Comparison of ENCODE assay signal across 12 mouse cellular contexts in genomic region chr17:64003444-64003843, GRCm38 (mm10).
A peak's percentile ranks its signal among the peaks of the same experiment; 100 is the strongest.
DNase-seq lines count a peak whose midpoint lies in the region; ATAC-seq and TF ChIP-seq lines count a peak whose summit lies in the region.
"Had no signal": no experiment of that assay in that cellular context is flagged by ENCODE, and none has a peak within 500 bp of the region (broad histone marks: within the 10 kb centered on the region; RNA-seq: fewer than 3 reads in every experiment).

No protein-coding gene starts in this region.

- H3K4me3 ChIP-seq in intestine, embryonic 15.5 days (replicated peaks): no peak overlapping the region
- no peak overlapping the region for H3K4me3 ChIP-seq in intestine, postnatal 0 days (ENCODE audit: low read depth, low read length)
- H3K4me3 ChIP-seq in heart, embryonic 13.5 days: no peak overlapping the region
- no peak overlapping the region for H3K4me3 ChIP-seq in myocyte
- no peak overlapping the region for H3K4me3 ChIP-seq in hindbrain, embryonic 13.5 days
- H3K4me3 ChIP-seq: kidney, embryonic 15.5 days; limb, embryonic 12.5 days had no signal

- no peaks in the 10 kb centered on the region for H3K36me3 ChIP-seq in intestine, embryonic 15.5 days
- H3K36me3 ChIP-seq in intestine, postnatal 0 days (ENCODE audit: control insufficient read depth, insufficient read depth): no peaks in the 10 kb centered on the region
- no peaks in the 10 kb centered on the region for H3K36me3 ChIP-seq in heart, embryonic 13.5 days
- peaks cover 4% of the 10 kb centered on the region for H3K36me3 ChIP-seq in myocyte (ENCODE audit: control insufficient read depth, insufficient read depth)
- no peaks in the 10 kb centered on the region for H3K36me3 ChIP-seq in hindbrain, embryonic 13.5 days
- H3K36me3 ChIP-seq: limb, embryonic 12.5 days had no signal

- no peak for TF ChIP-seq CTCF in intestine, postnatal 0 days (IDR thresholded peaks at IDR 0.05; ENCODE audit: low read depth)

- peak; percentile 61 for ATAC-seq in intestine, embryonic 15.5 days
- ATAC-seq in intestine, postnatal 0 days: no peak
- ATAC-seq in heart, embryonic 13.5 days (ENCODE audit: extremely low read depth, insufficient number of reproducible peaks, low FRiP score, low TSS enrichment): no peak
- no peak for ATAC-seq in hindbrain, embryonic 13.5 days (ENCODE audit: low FRiP score)

- no peak overlapping the region for H3K9ac ChIP-seq in intestine, embryonic 15.5 days
- H3K9ac ChIP-seq in intestine, postnatal 0 days (ENCODE audit: low read depth, low read length): no peak overlapping the region
- no peak overlapping the region for H3K9ac ChIP-seq in heart, embryonic 13.5 days
- no peak overlapping the region for H3K9ac ChIP-seq in hindbrain, embryonic 13.5 days
- H3K9ac ChIP-seq: kidney, embryonic 15.5 days; limb, embryonic 12.5 days had no signal

- peak; percentile 34 for DNase-seq in ZHBTc4 (ENCODE audit: low read depth, low spot score)
- DNase-seq in kidney, adult 9 months: no peak
- no peak for DNase-seq in right cerebral cortex, postnatal 25 days
- DNase-seq: cerebellum, adult 11-12 months had no signal

- H3K4me1 ChIP-seq in intestine, embryonic 15.5 days (replicated peaks): no peaks in the 10 kb centered on the region
- no peaks in the 10 kb centered on the region for H3K4me1 ChIP-seq in intestine, postnatal 0 days (replicated peaks; ENCODE audit: control insufficient read depth, insufficient read depth, low read length)
- peaks cover 10% of the 10 kb centered on the region for H3K4me1 ChIP-seq in heart, embryonic 13.5 days
- H3K4me1 ChIP-seq in hindbrain, embryonic 13.5 days (replicated peaks): no peaks in the 10 kb centered on the region
- H3K4me1 ChIP-seq: kidney, embryonic 15.5 days had no signal

- WGBS in intestine, embryonic 15.5 days: 67% methylated on average over 13 of the region's 13 CpGs
- WGBS in intestine, postnatal 0 days: 73% methylated on average over 13 of the region's 13 CpGs
- 37% methylated on average over 13 of the region's 13 CpGs for WGBS in heart, embryonic 13.5 days
- 78% methylated on average over 13 of the region's 13 CpGs for WGBS in hindbrain, embryonic 13.5 days

- no peaks in the 10 kb centered on the region for H3K9me3 ChIP-seq in intestine, embryonic 15.5 days
- no peaks in the 10 kb centered on the region for H3K9me3 ChIP-seq in intestine, postnatal 0 days (ENCODE audit: control insufficient read depth)
- H3K9me3 ChIP-seq in heart, embryonic 13.5 days: no peaks in the 10 kb centered on the region
- no peaks in the 10 kb centered on the region for H3K9me3 ChIP-seq in hindbrain, embryonic 13.5 days
- H3K9me3 ChIP-seq: G1E; kidney, embryonic 15.5 days; limb, embryonic 12.5 days had no signal

- TF ChIP-seq POLR2A in myocyte (IDR thresholded peaks at IDR 0.05; ENCODE audit: insufficient read length, low read depth): no peak

- no peak overlapping the region for H3ac ChIP-seq in myocyte (ENCODE audit: control insufficient read depth, insufficient read length)

- H3K4me2 ChIP-seq in intestine, embryonic 15.5 days (replicated peaks): no peak overlapping the region
- no peak overlapping the region for H3K4me2 ChIP-seq in intestine, postnatal 0 days (replicated peaks; ENCODE audit: low read depth)
- 0 out of 2 replicates have a peak overlapping the region, but pooled peaks have one; percentile 11 for H3K4me2 ChIP-seq in heart, embryonic 13.5 days
- H3K4me2 ChIP-seq in myocyte (ENCODE audit: low read depth): peak overlapping the region; percentile 60
- no peak overlapping the region for H3K4me2 ChIP-seq in hindbrain, embryonic 13.5 days
- H3K4me2 ChIP-seq: kidney, embryonic 15.5 days; limb, embryonic 12.5 days had no signal

- no peak overlapping the region for H3K27ac ChIP-seq in intestine, embryonic 15.5 days
- H3K27ac ChIP-seq in intestine, postnatal 0 days (ENCODE audit: low read depth, low read length): no peak overlapping the region
- H3K27ac ChIP-seq in heart, embryonic 13.5 days (replicated peaks): no peak overlapping the region; the same call in 1 of the 2 replicates
- H3K27ac ChIP-seq in hindbrain, embryonic 13.5 days: no peak overlapping the region
- H3K27ac ChIP-seq: kidney, embryonic 15.5 days; limb, embryonic 12.5 days had no signal

- H3K79me2 ChIP-seq in myocyte (ENCODE audit: control insufficient read depth, insufficient read depth): no peaks in the 10 kb centered on the region

- H3K27me3 ChIP-seq in intestine, embryonic 15.5 days (replicated peaks): no peaks in the 10 kb centered on the region
- H3K27me3 ChIP-seq in intestine, postnatal 0 days (replicated peaks; ENCODE audit: control insufficient read depth, insufficient read depth, low read length): no peaks in the 10 kb centered on the region
- H3K27me3 ChIP-seq in heart, embryonic 13.5 days (replicated peaks): no peaks in the 10 kb centered on the region
- no peaks in the 10 kb centered on the region for H3K27me3 ChIP-seq in myocyte (ENCODE audit: control insufficient read depth, insufficient read depth, insufficient read length)
- no peaks in the 10 kb centered on the region for H3K27me3 ChIP-seq in hindbrain, embryonic 13.5 days
- H3K27me3 ChIP-seq: kidney, embryonic 15.5 days; limb, embryonic 12.5 days had no signal

TF ChIP-seq in myocyte, 11 proteins besides CTCF, POLR2A, EP300 and RAD21:
- TF ChIP-seq E2F4 (IDR thresholded peaks at IDR 0.05; ENCODE audit: insufficient read depth): no peak
- no peak for TF ChIP-seq MAX (IDR thresholded peaks at IDR 0.05; ENCODE audit: low read depth)
- TF ChIP-seq TCF12 (IDR thresholded peaks at IDR 0.05; ENCODE audit: insufficient read depth, poor library complexity, severe bottlenecking): no peak
- TF ChIP-seq USF1 (IDR thresholded peaks at IDR 0.05; ENCODE audit: low read depth): no peak
- TF ChIP-seq SRF (IDR thresholded peaks at IDR 0.05; ENCODE audit: control insufficient read depth, insufficient read length, low read depth): no peak
- TF ChIP-seq CEBPB (IDR thresholded peaks at IDR 0.05; ENCODE audit: insufficient read depth, poor library complexity, severe bottlenecking): no peak
- TF ChIP-seq TCF3 (IDR thresholded peaks at IDR 0.05; ENCODE audit: insufficient read length, low read depth): no peak

Comparison
In these comparisons a context has a peak if more than half of its experiments do, and no peak if none do; other contexts are left out.
1. H3K4me2 ChIP-seq: peak in heart, embryonic 13.5 days (single experiment) and myocyte (single experiment); none in intestine, embryonic 15.5 days (single experiment), intestine, postnatal 0 days (single experiment) and hindbrain, embryonic 13.5 days (single experiment).